Mouse (Mus musculus) cerebellum, postnatal 14 days (tissue): ENCODE data around the gene Dmtf1.
A peak's percentile ranks its signal among the peaks of the same experiment; 100 is the strongest.
"Not testable (repeated sequence)": the region's sequence is repeated elsewhere in the genome, so short reads cannot be mapped to it uniquely, and the experiment has no call there.

Source experiments
- DNase-seq, 2 experiments: peaks; one replicate each; pipeline ENCODE4 v3.0.0; 2021; ENCODE audit warnings: mixed read lengths in 2 of 2

The Dmtf1 gene

GRCm38 (mm10) chr5:9161456-9162041 is at the start of gene Dmtf1:
Dmtf1 (minus strand) TSS chr5:9161776.
- peak; percentile 92 to 94 for DNase-seq

GRCm38 (mm10) chr5:9186467-9186866 is 24.9 kb upstream of the Dmtf1 start:
- DNase-seq: no peak

GRCm38 (mm10) chr5:9173295-9173694 is 11.7 kb upstream of the Dmtf1 start:
- DNase-seq: no peak

- DNase-seq: not testable (repeated sequence)
Observed at GRCm38 (mm10) chr5:9169328-9170005, 7.9 kb upstream of the Dmtf1 start.

GRCm38 (mm10) chr5:9166366-9166765 is 4.8 kb upstream of the Dmtf1 start:
- DNase-seq: no peak

- not testable (repeated sequence) for DNase-seq
Observed at GRCm38 (mm10) chr5:9165151-9165550, 3.6 kb upstream of the Dmtf1 start.

- no peak for DNase-seq
Observed at GRCm38 (mm10) chr5:9163411-9163810, 1.8 kb upstream of the Dmtf1 start.

- peak in 1 of 2 experiments; percentile 32 for DNase-seq
Observed at GRCm38 (mm10) chr5:9162088-9162487, 512 bp upstream of the Dmtf1 start.

GRCm38 (mm10) chr5:9160831-9161455 is 633 bp downstream of the Dmtf1 start:
- DNase-seq: peak in 1 of 2 experiments; percentile 81

GRCm38 (mm10) chr5:9157336-9157735 is 4.2 kb downstream of the Dmtf1 start:
- no peak for DNase-seq

GRCm38 (mm10) chr5:9156746-9157145 is 4.8 kb downstream of the Dmtf1 start:
- DNase-seq: no peak

- no peak for DNase-seq
Observed at GRCm38 (mm10) chr5:9149273-9149850, 12.2 kb downstream of the Dmtf1 start.

- DNase-seq: no peak
Observed at GRCm38 (mm10) chr5:9142376-9142775, 19.2 kb downstream of the Dmtf1 start.

GRCm38 (mm10) chr5:9140724-9141123 is 20.9 kb downstream of the Dmtf1 start:
- no peak for DNase-seq

- no peak for DNase-seq
Observed at GRCm38 (mm10) chr5:9135588-9135987, 26.0 kb downstream of the Dmtf1 start.

- DNase-seq: peak; percentile 25 to 58
Observed at GRCm38 (mm10) chr5:9131786-9132185, 29.8 kb downstream of the Dmtf1 start.

GRCm38 (mm10) chr5:9128566-9128965 is 33.0 kb downstream of the Dmtf1 start:
- no peak for DNase-seq

GRCm38 (mm10) chr5:9124134-9124533 is 37.4 kb downstream of the Dmtf1 start:
- DNase-seq: no peak

GRCm38 (mm10) chr5:9114162-9114561 is 47.4 kb downstream of the Dmtf1 start:
- peak; percentile 24 to 58 for DNase-seq

GRCm38 (mm10) chr5:9111759-9112158 is 49.8 kb downstream of the Dmtf1 start:
- peak; percentile 72 to 80 for DNase-seq

GRCm38 (mm10) chr5:9111285-9111684 is 50.3 kb downstream of the Dmtf1 start:
- DNase-seq: no peak

GRCm38 (mm10) chr5:9109582-9109981 is 52.0 kb downstream of the Dmtf1 start:
- no peak for DNase-seq

GRCm38 (mm10) chr5:9108490-9108889 is 53.1 kb downstream of the Dmtf1 start:
- no peak for DNase-seq
